Mouse (Mus musculus) limb, embryonic 12.5 days (tissue): ENCODE results near the gene Fnd3c2. TPM values are rescaled to one million over a fixed set of nuclear protein-coding genes. Genes with fewer than 3 reads are reported as not detected.
A peak's percentile ranks its signal among the peaks of the same experiment; 100 is the strongest.

Experiments
- ATAC-seq: fragments of 200-750 bp; cut with Nextera tagmentation; 2 replicates; pipeline ENCODE4 v1.8.0; 2017; ENCODE audit warnings: low read depth, moderate TSS enrichment; ENCODE audit not compliant: insufficient number of reproducible peaks, insufficient read depth, low FRiP score, low TSS enrichment
- H3K27ac ChIP-seq: fragments of 300-500 bp; sonication (generic); 2 replicates; pipeline ENCODE4 v1.5.1; 2016; ENCODE audit warnings: mild to moderate bottlenecking, moderate library complexity
- H3K27me3 ChIP-seq: fragments of 300-500 bp; sonication (generic); 2 replicates; pipeline ENCODE4 v1.6.1; 2016; ENCODE audit warnings: mild to moderate bottlenecking, moderate library complexity
- H3K36me3 ChIP-seq: fragments of 300-500 bp; sonication (generic); 2 replicates; pipeline ENCODE4 v1.6.1; 2016; ENCODE audit warnings: mild to moderate bottlenecking, moderate library complexity
- H3K4me1 ChIP-seq: fragments of 300-500 bp; sonication (generic); replicated peaks from 2 replicates; pipeline ENCODE4 v1.6.1; 2016
- H3K4me2 ChIP-seq: fragments of 300-500 bp; sonication (generic); 2 replicates; pipeline ENCODE4 v1.6.1; 2016; ENCODE audit warnings: mild to moderate bottlenecking, moderate library complexity
- H3K4me3 ChIP-seq: fragments of 300-500 bp; sonication (generic); replicated peaks from 2 replicates; pipeline ENCODE4 v1.5.1; 2016; ENCODE audit warnings: mild to moderate bottlenecking
- H3K9ac ChIP-seq: fragments of 300-500 bp; sonication (generic); replicated peaks from 2 replicates; pipeline ENCODE4 v1.6.1; 2016; ENCODE audit warnings: mild to moderate bottlenecking, moderate library complexity
- H3K9me3 ChIP-seq: fragments of 300-500 bp; sonication (generic); 2 replicates; pipeline ENCODE4 v1.6.1; 2016; ENCODE audit warnings: mild to moderate bottlenecking, moderate library complexity
- WGBS: fragments of 180-500 bp; shearing (Covaris S2); methylation state at CpG from one replicate; pipeline ENCODE4 v1.1.7; 2016; 5-methylcytosine and 5-hydroxymethylcytosine counted together
- polyA plus RNA-seq: library from polyadenylated mRNA; unstranded; fragments of >200 nt; fragmentation: Nextera tagmentation; extraction: Ambion mirVana; gene quantifications from 2 replicates; pipeline ENCODE4 v1.2.1, GENCODE M21; 2016

Gene Fnd3c2
- polyA plus RNA-seq, 1 experiment from 2014 or later: not detected

GRCm38 (mm10) chrX:106186713-106187649 is 68.2 kb downstream of the Fnd3c2 start, which contains the start of gene Pgk1:
Gene Pgk1, plus strand, starts transcription at chrX:106187100.
- peak within 1 kb of the TSS; percentile 63 for H3K4me2 ChIP-seq
- peak within 1 kb of the TSS; percentile 55 for H3K4me3 ChIP-seq
- peak; percentile 97 for ATAC-seq
- WGBS: 15% methylated on average over 51 of the region's 55 CpGs
- H3K9me3 ChIP-seq: no peaks in the 10 kb centered on the region
- peak within 1 kb of the TSS; percentile 94 for H3K27ac ChIP-seq
- peaks cover 8% of the 10 kb centered on the region; the same call in 1 of the 2 replicates for H3K27me3 ChIP-seq
- peak within 1 kb of the TSS; percentile 67 for H3K9ac ChIP-seq
- H3K4me1 ChIP-seq: peaks cover 13% of the 10 kb centered on the region
- peaks cover 2% of the 10 kb centered on the region; the same call in 1 of the 2 replicates for H3K36me3 ChIP-seq

GRCm38 (mm10) chrX:106185706-106186105 is 69.5 kb downstream of the Fnd3c2 start:
- no peak overlapping the region for H3K4me3 ChIP-seq
- peak; percentile 61 for ATAC-seq
- 24% methylated on average over 5 of the region's 5 CpGs for WGBS
- peak overlapping the region; percentile 94 for H3K27ac ChIP-seq
- peaks cover 13% of the 10 kb centered on the region for H3K4me1 ChIP-seq
- H3K9me3 ChIP-seq: no peaks in the 10 kb centered on the region
- H3K9ac ChIP-seq: no peak overlapping the region
- H3K4me2 ChIP-seq: peak overlapping the region; percentile 37; the same call in 1 of the 2 replicates
- H3K27me3 ChIP-seq: peaks cover 8% of the 10 kb centered on the region; the same call in 1 of the 2 replicates
- no peaks in the 10 kb centered on the region for H3K36me3 ChIP-seq

Other genes starting within 250 kb of the Fnd3c2 start
- gene Magt1, start 243.5 kb downstream of the Fnd3c2 start, polyA plus RNA-seq: 62.8 and 63.7 TPM in 2 replicates
- 342 TPM in 2 replicates for gene Cox7b, start 239.7 kb downstream of the Fnd3c2 start, polyA plus RNA-seq
- gene Atp7a, start 228.1 kb downstream of the Fnd3c2 start, polyA plus RNA-seq: 35.5 and 38.2 TPM in 2 replicates
- 0.31 and 0.35 TPM in 2 replicates for gene Tlr13, start 112.2 kb downstream of the Fnd3c2 start, polyA plus RNA-seq
- 337 and 358 TPM in 2 replicates for gene Pgk1, start 68.3 kb downstream of the Fnd3c2 start, polyA plus RNA-seq
- gene Taf9b, start 34.2 kb downstream of the Fnd3c2 start, polyA plus RNA-seq: 6.5 and 8.5 TPM in 2 replicates
- gene Fndc3c1, start 230.0 kb upstream of the Fnd3c2 start, polyA plus RNA-seq: 32.8 and 38.7 TPM in 2 replicates